Mouse (Mus musculus): ENCODE results near the gene Elf2.

Gene Elf2

GRCm38 (mm10) chr3:51210485-51210884 lies 130.0 kb downstream of the Elf2 start:
- DNase-seq (ENCODE audit: low spot score): no peak

DNA sequence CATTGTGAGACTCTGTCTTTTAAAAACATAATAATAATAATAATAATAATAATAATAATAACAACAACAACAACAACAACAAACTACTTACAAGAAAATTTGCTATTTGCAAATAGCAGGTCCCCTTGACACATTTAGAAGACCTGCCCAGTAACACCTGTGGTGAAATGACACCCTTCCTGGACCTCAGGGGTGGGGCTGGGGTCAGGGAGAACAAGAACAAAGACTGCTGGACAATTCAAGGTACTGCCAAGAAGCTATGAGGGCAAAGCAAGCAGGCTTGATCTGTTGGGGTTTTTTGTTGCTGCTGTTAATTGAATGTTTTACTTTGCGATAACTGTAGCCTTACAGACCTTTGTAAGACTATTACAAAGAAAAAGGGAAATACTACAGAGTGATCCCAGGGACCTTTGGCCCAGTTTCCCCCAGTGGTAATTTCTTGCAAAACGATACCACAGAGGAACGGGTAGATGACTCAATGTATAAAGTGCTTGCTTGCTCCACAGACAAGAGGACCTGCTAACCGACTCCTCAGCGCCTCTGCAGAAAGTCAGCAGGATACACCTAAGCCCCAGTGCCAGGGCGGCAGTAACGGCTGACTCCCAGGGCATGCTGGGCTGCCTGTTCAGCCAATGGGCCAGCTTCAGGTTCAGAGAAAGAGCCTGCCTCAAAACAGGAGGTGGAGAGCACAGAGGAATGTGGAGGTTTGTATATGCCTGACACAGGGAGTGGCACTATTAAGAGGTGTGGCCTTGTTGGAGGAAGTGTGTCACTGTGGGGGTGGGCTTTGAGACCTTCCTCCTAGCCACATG lies 130.8 kb downstream of the Elf2 start:
- DNase-seq (ENCODE audit: low spot score): no peak

DNA sequence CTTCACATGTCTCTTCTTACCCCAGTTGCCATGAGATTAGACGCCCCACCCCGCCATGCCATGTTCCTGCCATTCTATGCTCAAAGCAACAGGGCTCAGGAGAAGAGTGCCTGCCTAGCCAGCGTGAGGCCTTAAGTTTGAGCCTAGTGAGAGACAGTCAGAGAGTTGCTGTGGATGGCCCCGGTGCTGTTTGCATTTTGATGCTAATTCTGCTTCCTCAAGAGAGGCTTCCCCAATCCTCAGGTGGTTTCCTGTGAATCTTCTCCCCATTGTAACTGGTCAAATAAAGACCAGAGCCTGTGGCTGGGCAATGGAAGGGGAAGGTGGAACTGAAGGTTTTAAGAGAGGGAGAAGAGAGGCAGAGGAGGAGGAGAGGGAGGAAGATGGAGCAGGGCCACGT lies 131.8 kb downstream of the Elf2 start:
- no peak for DNase-seq (ENCODE audit: low spot score)

DNA sequence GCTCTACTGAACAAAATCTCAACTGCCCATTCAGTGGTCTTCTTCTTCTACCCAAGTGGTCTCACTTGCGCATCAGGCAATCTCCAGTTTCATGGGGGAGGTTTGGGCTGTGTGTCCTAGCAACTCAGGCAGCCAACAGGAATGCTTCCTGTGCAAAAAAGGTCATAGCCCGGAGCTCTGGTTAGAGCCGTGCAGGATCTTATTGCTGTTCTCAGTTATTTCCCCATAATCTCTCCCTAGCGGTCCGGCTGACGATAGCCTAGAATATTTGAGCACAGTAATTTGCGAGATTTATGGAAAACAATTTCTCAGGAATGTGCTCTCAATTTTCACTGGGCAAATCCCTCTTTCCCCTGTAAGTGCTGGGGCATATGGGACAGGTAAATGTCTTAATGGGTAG lies 133.9 kb downstream of the Elf2 start:
- no peak for DNase-seq (ENCODE audit: low spot score)

- no peak for DNase-seq (ENCODE audit: low spot score)
These were observed 135.6 kb downstream of the Elf2 start for GRCm38 (mm10) chr3:51204897-51205296.

- no peak for DNase-seq (ENCODE audit: low spot score)
These were observed 136.0 kb downstream of the Elf2 start for GRCm38 (mm10) chr3:51204441-51204840.

- no peak for DNase-seq (ENCODE audit: low spot score)
These were observed 136.6 kb downstream of the Elf2 start for GRCm38 (mm10) chr3:51203906-51204305.

All from urinary bladder, postnatal 14 days (tissue).